Mouse (Mus musculus) left cerebral cortex, adult 9 months (tissue): ENCODE results near the gene Fam173b.
A peak's percentile ranks its signal among the peaks of the same experiment; 100 is the strongest.

Experiments used
- DNase-seq, 2 experiments: peaks; one replicate each; pipeline ENCODE4 v3.0.0; 2022; ENCODE audit warnings: low spot score in 2 of 2

Fam173b gene

GRCm38 (mm10) chr15:31586519-31586918, 15.1 kb upstream of the Fam173b start:
- peak in 1 of 2 experiments; percentile 93 for DNase-seq

GRCm38 (mm10) chr15:31587789-31588188, 13.9 kb upstream of the Fam173b start:
- DNase-seq = no peak

GRCm38 (mm10) chr15:31588989-31589640, 12.5 kb upstream of the Fam173b start:
- DNase-seq = no peak

GRCm38 (mm10) chr15:31590176-31590575, 11.5 kb upstream of the Fam173b start:
- DNase-seq = no peak

DNA sequence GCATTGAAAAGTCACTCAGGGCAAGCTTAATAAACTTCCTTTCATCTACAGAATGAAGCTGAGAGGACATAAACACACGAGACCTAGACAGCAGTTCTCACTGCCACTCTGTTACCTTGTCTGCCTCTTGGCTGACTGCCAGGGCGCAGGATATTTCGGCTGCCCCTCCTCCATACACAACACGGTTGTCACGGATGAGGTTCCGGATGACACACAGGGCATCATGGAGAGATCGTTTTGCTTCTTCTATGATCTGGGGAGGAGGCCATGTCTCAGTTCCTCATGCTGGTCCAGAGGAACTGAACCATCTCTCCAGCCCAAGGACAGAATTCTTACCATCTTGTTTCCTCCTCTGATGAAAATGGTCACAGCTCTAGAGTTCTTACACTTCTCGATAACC, 9.1 kb upstream of the Fam173b start:
- DNase-seq = no peak

DNA sequence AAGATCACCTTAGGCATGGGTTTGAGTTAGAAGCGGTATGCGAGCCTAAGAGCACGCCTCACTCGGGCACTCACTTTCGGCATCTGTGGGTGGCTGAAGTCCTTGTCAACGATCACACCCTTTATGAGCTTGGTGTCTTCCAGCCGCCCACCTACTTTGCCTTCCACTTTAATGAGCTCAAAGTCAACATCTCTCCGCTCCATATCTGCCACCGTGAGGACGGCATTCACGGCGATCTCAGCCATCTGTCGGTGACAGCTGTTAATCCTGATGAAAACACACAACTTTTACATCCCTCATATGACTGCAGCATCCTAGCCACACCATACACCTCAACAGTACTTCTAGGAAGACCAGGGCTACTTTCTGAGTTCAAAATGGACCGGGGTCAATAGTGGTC, 7.4 kb upstream of the Fam173b start:
- peak in 1 of 2 experiments; percentile 34 for DNase-seq

GRCm38 (mm10) chr15:31595651-31596050, 6.0 kb upstream of the Fam173b start:
- DNase-seq = no peak

- no peak for DNase-seq
Observed at GRCm38 (mm10) chr15:31599834-31600233, 1.8 kb upstream of the Fam173b start.

DNA sequence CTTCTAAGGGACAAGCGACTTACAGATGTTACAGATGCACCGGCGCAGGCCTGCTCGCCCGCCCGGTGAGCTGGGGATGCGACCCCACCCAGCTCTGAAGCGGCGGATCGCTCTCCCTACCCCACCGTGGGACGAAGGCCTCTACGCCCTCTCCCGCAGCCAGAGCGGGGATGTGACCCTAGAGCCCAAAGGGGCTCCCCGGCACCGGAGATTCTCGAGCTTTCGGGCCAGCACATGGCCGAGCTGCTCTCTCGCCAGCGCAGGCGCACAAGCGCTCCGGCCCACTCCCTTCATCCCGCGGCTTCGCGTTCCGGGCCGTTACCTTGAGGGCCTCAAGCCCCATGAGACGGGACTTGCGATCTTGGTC, 390 bp upstream of the Fam173b start:
- no peak for DNase-seq

GRCm38 (mm10) chr15:31602426-31602825, 774 bp downstream of the Fam173b start:
- peak in 1 of 2 experiments; percentile 72 for DNase-seq

GRCm38 (mm10) chr15:31603113-31603512, 1.5 kb downstream of the Fam173b start:
- DNase-seq = no peak

DNA sequence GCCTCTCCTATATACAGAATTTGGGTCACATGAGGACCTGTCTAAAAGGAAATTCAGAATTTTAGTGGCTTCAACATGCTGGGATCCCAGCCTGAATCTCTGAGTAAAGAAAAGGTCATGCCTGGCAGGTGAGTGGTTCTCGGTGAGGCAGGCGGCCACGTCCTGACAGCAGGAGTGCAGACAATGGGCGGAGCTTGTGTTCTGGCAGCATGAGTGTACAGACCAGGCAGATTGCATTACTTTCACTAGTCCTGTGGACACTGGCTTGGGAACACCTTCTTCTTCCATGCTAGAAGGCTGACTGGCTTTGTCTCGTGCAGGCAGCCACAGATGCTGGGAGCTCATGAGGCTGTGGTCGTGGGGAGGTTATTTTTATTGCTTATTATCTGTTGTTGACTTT, 5.2 kb downstream of the Fam173b start:
- no peak for DNase-seq

- no peak for DNase-seq
Observed at GRCm38 (mm10) chr15:31611027-31611426, 9.4 kb downstream of the Fam173b start.

DNA sequence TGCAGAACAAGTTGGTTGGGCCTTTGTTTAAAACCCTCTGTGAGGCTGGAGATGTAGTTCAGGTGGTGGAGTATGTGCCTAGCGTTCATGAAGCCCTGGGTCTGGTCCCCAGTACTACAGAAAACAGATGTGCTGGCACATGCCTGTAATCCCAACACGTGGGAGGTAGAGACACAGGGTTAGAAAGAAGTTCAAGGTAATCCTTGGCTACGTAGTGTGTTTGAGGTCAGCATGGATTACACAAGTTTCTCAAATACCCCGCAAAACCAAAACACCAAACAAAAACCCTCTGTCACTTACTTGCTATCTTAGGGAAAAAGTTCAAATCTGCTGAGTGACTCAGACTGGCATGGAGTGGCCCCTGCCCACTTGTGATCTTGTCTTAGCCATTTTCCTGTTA, 10.3 kb downstream of the Fam173b start:
- DNase-seq = no peak

- DNase-seq = no peak
Observed at GRCm38 (mm10) chr15:31613826-31614453, 12.3 kb downstream of the Fam173b start.

DNA sequence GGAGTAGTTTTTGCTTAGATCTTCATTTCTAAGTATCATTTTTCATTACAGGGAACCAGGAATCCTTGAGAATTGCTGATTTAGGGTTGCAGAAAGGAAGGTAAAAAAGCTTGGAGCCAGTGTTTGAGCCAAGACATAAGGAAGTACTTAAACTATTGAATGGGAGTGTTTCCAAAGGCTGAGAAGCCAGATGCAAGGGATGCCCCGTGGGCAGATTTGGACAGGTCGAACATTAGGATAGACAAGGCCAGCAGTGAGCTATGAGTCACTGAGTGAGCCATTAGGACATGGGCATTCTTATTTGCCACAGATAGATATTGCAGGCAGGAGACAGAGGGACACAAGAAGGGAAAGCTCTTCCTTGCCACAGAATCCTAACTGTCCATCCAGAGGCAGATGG, 13.0 kb downstream of the Fam173b start:
- DNase-seq = no peak

DNA sequence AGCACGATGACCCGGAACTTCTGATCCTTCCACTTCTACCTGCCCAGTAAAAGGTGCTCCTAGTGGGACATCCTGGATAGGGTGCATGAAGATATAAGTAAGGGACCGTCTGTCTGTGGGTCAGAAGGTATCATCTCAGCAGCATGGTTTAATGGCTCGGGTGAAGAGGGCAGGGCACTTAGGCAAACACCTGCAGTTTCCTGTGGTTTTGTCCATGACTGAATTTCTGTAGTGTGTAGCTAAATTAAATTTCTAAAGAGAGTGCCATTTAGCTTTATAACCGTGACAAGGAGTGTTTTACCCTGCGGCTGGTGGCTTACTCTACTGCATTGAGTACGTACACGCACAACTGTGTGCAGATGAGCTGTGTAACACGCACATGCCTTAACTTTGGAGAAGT, 15.6 kb downstream of the Fam173b start:
- DNase-seq = no peak

GRCm38 (mm10) chr15:31619521-31619920, 17.9 kb downstream of the Fam173b start:
- DNase-seq = no peak

DNA sequence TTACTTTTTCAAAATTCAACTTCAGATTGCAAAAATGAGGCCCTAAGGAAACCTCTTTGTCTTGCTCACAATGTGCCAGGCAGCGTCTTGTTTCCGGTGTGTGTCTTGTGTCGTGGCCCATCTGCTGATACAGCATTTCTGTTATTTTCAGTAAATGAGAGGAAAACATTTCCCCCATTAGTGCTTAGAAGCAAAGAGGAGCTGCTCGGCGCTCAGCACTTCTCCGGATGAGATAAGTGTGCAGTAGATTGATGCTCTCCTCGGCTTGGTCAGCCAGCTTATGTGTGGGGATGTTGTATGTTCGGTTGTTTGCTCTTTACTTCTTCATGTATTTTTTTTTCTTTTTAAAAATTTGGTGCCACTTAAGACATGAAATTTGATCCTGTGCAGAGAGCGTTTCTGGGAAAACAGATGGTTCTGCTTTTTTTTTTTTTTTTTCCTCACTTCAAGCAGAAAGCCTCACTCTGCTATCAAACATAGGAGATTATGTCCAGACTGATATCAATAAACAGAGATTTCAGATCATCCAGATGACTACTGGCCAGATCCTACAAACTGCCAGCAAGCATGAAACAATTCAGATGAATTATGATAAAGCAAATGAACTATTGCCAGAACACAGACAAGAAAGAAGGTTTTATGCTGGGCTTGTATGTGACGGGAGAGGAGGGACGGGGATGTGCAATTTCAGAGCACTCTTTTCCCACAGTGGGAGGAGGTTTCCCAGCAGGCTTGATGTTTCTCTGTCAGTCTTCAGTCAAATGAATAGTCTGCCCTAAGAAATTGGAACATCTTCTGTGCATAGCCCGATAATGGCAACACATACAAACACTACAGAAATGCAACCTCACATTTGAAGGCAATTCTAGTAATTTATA, 25.9 kb downstream of the Fam173b start:
- no peak for DNase-seq

GRCm38 (mm10) chr15:31628180-31628579, 26.5 kb downstream of the Fam173b start:
- no peak for DNase-seq

DNA sequence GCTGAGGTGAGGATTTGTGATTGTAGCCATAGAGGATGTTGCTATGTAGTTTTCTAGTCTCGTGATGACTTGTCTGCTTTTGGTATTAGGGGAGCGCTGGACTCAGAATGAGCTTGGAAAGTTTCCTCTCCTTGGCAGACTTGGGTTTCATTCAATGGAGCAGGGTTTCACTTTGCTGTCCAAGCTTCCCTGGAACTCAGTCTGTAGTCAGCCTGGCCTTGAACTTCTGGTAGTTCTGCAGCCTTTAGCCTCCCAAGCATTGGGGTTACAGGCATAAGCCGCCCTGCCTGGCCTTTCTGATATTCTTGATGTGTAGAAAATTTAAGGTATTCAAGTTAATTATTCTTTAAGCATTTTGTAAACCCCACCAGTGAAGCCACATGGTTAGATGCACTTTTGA, 27.9 kb downstream of the Fam173b start:
- no peak for DNase-seq

GRCm38 (mm10) chr15:31631396-31631858, 29.8 kb downstream of the Fam173b start:
- DNase-seq = no peak

DNA sequence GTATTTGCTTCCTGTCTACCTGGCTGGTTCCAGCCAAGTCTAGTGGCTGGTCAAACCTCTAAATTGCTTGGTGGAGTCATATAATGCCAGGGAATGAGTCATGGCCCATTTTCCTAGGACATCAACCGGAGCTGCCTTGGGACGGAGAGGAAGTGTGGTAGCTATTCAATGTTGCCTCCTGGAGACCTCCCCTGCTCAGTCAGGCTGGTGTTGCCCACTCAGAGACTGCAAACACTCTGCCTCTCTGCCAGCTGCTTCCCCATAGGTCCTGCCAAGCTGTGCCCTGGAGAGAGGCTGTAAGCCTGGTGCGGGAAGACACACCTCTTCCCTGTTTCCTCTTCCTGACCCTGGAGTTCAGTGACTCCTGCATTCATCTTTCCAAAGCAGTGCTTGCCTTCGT, 30.8 kb downstream of the Fam173b start:
- DNase-seq = no peak
